Mouse (Mus musculus) cerebellum, postnatal 25 days (tissue): ENCODE results near the gene Appbp2.

ENCODE experiments used
- DNase-seq, 2 experiments: peaks; one replicate each; pipeline ENCODE4 v3.0.0; 2021; ENCODE audit warnings: mixed read lengths in 2 of 2

Appbp2 gene

DNA sequence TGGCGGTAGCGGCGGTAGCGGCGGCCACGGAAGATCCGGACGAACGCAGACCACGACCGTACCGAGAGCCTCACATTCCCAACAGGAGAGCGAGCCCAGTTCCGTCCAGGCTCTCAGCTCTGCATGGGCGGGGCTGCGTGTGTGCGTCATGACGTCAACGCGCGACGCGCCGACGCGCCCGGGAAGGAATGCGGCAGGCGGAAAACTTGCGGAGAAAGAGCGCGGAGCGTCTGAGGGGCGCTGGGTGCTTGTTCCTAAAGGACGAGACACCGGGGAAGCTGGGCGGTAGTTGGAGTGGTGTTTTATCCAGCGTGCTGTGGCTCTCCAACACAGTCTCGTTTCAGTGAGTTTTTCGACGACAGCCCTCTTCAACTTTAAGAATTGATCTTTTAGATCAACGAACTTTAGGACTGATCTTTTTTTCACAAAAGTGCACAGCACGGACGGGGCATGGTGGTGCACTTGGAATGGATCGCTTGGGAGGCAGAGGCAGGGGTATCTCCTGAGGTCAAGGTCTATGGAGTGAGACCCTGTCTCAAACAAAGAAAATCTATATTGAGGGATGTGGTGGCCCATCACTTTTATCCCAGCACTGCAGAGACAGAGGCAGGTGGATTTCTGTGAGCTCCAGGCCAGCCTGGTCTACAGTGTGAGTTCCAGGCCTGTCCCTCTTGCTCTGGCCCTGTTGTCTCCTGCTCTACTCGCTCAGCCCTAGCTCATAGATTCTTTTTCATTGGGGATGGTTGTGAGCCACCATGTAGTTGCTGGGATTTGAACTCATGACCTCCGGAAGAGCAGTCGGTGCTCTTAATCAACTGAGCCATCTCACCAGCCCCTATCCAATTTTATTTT is at the start of gene Appbp2:
TSS of gene Appbp2 (minus strand) at position 141 of the 852 bp plus-strand sequence.
- DNase-seq, result peak; percentile 95

DNA sequence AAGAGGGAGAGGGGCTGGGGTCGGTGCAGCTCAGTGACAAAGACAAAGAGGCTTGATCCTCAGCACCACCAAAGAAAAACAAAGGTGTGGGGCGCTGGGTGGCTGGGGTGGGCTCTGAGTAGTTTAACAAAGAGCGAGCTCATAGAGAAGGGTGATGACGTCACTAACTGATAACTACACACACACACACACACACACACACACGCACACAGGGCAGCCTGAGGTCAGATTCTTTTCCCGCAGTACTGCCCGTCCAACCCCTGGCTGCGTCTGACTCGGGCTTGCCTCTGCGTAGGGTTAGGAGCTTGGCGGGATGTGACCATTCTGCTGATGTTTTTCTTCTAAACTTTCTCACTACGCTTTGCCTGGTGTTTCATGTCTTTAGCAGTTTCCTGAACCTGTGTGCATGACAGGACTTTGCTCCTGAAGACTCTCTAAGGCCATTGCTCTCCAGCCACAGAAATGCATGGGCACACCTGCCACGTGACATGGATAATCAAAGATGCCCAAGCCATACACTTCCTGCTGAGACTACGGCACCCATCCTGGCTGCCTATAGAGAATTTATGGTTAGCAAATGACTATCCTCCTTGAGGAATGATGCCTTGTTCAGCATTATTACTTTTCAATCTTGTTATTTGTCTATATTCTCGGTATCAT is 46.4 kb upstream of the Appbp2 start:
- no peak for DNase-seq

DNA sequence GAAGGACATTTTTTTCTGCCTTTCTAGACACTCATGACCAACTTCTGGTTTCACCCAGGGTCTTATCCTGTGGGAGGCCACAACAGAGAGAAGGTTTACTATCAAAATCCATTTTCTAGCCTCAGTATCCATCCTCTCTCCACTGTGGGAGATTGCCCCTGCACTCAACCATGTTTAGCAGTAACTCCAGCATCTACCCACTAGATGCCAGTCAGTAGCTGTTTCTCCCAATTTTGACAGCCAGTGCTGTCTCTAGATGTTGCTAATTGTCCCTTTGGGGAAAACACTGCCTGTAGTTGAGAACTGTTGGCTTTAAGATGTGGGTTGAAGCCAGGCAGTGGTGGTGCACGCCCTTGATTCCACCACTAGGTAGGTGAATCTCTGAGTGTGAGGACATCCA is 43.2 kb upstream of the Appbp2 start:
- no peak for DNase-seq

DNA sequence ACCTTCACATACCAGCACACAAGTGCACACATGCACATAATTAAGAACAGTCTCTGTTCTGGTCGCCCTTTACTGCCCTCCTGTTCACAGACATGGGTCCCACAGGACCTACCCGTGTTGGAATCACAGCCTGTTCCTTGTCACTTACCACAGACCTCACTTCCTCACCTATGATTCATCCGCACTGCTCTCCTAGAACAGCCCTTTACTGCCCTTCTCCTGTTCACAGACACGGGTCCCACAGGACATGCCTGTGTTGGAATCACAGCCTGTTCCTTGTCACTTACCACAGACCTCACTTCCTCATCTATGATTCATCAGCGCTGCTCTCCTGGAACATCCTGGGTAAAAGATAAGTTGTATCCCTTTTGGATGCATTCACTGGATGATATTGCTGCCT is 42.7 kb upstream of the Appbp2 start:
- DNase-seq, result no peak

DNA sequence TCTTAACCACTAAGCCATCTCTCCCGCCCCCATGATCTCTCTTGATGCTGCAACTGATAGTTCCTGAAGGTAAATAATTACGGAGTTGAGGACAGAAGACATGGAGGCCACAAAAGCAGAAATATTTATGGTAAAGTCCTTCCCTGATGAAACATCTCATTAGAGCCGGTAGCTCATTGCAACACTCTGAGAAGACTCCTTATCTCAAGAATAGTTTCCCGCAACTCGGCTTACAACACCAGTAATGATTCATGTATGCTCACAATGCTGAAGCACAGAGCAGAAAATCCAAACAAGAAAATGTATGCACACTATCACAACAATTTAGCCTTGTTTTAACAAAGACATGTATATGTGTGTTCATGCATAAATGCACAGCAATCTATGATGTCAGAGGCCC is 40.2 kb upstream of the Appbp2 start:
- DNase-seq, result no peak

DNA sequence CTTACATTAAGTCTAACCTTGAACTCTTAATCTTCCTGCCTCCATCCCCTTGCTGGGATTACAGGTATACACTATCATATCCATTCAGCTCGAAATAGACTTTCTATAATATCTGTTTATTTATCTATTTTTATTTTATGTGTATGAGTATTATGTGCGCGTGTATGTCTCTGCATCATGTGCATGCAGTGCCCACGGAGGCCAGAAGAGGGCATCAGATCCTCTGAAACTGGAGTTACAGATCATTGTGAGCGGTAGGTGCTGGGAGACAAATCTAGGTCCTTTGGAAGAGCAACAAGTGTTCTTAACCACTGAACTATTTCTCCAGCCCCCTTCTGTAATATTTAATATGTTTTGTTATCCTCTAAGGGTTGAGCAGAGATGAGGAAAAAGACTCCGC is 38.4 kb upstream of the Appbp2 start:
- peak in 1 of 2 experiments; percentile 22 for DNase-seq

DNA sequence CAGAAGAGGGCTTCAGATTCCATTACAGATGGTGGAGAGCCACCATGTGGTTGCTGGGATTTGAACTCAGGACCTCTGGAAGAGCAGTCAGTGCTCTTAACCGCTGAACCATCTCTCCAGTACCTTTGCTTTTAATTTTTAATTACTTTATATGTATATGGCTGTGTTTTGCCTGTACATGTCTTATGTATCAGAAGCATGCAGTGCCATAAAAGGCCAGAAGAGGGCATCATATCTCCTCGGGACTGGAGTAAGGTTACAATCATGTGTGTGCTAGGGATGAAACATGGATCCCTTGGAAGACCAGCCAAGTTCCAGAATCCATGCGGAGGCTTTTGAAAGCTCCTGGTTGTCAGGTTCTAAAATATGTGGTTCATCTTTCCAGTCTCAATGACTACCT is 35.7 kb upstream of the Appbp2 start:
- peak; percentile 16 to 64 for DNase-seq

DNA sequence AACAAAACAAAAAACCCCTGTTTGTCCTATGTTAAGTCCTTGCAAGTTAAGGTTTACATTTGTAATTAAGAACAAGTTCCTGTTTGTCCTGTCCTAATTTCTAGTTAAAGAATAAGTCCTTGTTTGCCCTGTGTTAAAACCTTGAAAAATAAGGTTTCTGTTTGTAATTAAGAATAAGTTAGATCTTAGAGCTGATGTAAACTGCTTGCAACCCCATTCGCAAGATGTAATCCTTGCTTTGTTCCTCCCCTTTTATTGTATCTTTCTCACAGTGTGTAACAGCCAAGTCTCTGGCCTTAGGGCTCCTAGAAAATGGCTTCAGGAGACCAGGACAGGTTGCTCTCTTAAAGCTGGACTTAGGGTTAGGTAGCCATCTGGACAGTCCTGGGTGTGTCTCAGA is 32.5 kb upstream of the Appbp2 start:
- DNase-seq, result no peak

DNA sequence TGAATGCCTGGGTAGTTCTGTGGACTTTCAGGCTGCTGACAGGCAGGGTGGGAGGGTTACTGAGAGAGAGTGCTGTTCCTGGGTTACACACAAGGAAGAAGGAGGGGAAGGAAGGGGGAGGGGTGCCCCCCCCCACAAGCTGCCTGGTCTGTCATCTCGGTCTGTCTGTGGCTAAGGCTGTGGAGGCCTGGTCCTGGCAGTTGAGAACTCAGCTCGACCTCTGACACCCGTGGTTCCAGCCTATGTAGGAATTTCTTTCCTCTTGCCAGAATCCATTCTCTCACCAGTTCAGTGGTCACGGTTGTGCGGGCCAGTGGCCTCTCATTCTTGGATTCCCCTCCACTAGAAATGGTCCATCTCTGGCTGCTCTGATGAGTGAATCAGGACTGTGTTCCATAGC is 29.7 kb upstream of the Appbp2 start:
- DNase-seq, result no peak

DNA sequence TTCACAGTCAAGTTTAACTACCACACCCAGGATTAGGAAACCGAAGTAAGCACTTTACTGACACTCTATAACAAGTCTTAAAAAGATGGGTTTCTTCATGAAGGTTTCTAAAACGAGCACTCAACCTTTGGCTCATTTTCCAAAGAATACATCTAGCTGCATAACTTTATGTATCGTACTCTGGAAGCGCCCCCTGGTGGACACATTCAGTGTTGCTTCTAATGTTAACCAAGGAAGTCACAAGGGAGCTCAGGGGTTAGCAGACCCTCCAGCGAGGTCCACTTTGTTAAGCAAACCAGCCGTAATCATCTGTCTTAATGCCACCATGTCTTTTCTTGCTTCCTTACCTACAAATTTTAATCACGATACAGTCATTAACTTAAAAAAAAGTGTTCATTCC is 26.3 kb upstream of the Appbp2 start:
- DNase-seq, result peak; percentile 66 to 85

DNA sequence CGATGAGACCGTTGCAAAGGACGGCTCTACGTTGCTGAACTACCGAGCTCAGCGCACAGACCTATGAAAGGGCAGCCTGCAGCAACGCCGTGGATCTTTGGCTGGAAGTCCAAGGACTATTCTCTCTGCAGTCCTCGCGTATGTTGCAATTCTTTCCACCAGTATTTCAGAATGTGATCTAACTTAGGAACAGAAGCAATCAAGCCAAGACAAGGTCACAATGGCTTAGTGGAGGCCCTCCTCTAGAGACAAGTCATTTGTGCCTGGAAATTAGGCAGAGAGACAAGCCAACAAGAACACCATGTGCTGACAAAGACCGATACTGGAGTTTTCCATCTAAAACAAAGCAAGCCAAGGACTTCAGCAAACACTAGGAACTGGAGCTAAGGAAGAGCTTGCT is 24.0 kb upstream of the Appbp2 start:
- no peak for DNase-seq

DNA sequence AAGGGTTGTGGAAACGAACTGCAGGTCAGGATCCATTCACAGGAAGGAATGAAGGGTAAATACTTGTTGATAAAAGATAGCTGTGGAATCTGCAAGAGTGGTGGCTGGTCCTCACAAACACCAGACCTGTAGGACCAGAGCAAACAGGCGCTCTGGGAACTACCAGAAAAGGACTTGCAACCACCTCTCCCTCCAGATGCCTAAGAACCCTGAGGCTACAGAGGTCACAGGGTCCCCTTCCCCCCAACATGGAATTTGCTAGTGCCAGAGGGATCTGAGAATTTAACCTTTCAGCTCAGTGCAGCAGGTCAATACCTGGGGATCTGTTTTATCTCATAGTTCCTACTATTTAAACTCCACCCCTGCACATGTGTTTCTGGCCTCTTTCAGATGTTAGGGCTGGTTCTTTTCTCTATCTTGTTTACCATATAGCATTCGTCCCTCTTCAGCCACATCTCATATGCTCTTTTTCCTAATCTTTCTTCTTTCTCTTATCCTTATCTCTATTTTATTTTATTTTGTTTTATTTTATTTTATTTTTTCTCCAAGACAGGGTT is 20.6 kb upstream of the Appbp2 start:
- DNase-seq, result no peak

DNA sequence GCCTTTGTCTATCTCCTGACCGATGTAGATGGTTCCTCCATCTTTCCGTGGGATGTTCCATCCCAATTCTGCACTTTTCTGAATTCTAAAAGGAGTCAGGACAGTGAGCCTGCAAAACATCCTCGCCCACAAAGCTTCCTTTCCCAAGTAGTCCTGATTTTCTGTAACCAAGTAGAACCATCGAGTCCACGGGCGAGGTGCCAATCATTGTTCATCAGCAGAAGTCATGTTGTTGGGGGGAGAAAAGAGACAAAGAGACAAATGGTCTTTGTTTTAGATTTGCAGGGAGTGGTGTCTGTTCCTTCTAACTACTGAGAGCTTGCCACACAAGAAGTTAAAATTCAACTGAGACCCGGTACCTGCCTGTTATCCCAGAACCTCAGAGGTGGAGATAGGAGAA is 18.7 kb upstream of the Appbp2 start:
- peak in 1 of 2 experiments; percentile 20 for DNase-seq

DNA sequence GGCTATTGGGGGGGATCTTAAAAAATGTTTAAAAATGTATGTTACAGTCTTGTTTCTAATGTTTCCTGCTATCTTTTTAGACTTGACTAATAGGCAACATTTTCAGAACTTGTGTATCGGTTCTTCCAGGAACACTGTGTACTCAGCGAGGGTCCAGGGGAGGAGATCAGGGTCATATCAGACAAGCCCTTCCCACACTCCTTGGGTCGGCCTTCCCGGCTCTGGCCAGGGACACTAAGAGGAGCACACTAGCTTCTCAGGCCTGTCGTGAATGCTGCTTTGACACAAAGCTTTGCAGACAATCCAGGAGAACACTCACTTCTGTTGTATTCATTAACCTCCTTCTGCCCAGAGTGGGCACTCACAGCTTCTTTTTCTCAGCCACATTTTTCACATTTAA is 18.1 kb upstream of the Appbp2 start:
- DNase-seq, result no peak

DNA sequence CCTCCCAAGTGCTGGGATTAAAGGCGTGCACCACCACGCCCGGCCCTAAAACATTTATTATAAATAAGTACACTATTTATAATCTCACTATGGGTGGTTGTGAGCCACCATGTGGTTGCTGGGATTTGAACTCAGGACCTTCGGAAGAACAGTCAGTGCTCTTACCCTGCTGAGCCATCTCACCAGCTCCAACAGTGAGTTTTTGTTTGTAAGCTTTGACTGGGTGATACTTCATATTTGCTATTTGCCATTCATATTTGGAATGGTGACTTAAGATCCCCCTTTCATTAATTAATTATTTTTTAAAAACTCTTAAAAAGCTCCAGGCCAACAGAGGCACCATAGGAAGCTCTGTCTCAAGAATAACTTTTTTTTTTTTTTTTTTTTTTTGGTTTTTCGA is 17.0 kb upstream of the Appbp2 start:
- no peak for DNase-seq

DNA sequence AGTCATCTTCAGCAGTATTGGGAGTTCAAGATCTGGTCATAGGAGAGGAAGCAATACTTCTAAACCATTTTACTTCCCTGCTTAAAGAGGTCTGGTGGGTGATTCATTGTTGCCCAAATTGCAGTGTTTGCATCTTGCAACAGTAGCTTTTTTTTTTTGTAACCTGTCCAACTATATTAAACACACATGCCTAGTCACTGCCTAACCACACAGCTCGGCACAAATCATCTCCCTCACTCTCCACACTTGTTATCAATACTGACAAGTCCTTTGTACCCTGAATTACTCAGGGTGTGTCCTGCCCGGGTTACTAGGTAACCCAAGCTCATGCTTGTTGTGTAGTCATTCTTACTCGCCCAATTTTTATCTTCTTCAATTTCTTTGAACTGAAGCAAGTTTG is 15.5 kb upstream of the Appbp2 start:
- no peak for DNase-seq

DNA sequence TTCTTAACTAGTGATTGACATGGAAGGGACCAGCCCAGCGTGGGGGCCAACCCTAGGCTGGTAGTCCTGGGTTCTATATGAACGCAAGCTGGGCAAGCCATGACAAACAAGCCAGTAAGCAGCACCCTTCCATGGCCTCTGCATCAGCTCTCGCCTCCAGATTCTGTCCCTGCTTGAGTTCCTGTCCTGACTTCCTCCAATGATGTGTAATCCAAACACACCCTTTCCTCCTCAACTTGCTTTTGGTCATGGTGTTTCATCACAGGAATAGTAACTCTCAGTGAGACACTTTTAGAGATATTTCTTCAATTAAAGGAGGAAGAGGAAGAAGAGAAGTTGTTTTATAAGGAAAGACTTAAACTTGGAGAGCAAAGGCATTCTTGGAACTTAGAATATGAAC is 14.4 kb upstream of the Appbp2 start:
- DNase-seq, result no peak

DNA sequence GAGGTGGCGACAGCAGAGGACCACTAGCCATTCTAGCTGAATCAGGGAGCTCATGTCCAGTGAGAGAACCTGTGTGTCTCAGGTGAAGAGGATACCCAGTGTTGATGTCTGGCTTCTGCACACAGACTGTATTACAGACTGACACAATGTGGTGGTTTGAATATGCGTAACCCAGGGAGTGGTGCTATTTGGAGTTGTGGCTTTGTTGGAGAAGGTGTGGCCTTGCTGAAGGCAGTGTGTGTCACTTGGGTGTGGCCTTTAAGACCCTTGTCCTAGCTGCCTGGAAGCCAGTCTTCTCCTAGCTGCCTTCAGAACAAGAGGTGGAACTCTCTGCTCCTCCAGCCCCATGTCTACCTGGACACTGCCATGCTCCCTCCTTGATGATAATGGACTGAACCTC is 13.2 kb upstream of the Appbp2 start:
- no peak for DNase-seq

DNA sequence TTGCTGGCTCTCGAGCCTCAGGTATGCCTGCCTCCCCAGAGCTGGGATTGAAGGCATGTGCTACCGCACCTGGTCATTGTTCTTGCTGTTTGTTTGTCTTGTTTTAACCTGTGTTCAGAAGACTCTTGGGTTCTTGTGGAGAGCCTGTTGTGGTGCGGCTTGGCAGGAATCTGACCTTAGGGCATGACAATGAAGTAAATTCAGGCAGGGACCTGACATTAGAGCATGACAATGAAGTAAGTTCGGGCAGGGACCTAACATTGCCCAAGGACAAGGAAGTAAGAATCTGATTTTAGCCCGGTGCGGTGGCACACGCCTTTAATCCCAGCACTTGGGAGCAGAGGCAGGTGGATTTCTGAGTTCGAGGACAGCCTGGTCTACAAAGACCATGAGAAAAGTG is 6.3 kb upstream of the Appbp2 start:
- DNase-seq, result no peak

DNA sequence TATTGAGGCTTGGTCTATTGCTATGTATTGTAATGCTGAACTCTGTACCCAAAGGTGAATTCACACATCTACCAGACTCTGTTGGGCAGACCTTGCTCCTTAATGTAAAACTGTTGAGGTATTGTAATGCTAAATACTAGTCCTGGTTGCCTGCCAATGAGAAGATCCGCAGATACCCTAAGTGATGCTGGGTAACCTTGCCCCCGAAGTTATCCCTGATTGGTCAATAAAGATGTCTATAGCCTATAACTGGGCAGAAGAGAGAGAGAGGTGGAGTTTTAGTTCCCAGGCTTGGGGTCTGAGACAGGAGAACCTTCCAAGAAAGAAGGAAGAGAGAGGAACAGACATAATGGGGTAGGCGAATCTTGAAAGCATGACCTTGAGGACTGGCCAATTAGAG is 5.3 kb upstream of the Appbp2 start:
- DNase-seq, result no peak

DNA sequence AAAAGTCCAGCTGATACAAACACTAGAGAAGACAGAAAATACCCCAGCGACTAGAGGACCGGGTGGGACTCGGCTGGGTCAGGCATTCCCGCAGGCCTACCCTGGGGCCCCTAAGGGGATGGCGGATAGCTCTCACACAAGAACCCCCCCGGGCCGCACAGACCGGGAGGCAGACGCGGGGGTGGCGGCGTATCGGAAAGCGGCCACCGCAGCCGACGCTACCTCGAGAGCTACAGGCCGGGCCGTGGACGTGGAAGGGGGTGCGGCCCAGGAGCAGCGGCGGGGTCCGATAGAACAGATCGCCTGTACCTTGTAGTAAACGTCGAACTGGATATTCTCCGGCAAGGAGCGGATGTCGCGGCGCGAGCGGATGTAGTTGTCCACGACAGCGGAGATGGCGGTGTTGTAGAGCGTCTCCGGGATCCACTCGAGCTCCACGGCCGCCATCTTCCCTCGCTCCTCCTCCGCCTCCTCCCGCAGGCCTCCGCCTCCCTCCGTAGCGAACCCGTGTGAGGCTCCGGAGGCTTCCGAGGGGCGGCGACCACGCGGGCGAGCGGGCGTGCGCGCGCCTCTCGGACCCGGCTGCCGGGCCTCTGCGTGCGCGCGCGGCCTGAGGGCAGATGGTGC is 454 bp downstream of the Appbp2 start:
- DNase-seq, result peak; percentile 89 to 90

DNA sequence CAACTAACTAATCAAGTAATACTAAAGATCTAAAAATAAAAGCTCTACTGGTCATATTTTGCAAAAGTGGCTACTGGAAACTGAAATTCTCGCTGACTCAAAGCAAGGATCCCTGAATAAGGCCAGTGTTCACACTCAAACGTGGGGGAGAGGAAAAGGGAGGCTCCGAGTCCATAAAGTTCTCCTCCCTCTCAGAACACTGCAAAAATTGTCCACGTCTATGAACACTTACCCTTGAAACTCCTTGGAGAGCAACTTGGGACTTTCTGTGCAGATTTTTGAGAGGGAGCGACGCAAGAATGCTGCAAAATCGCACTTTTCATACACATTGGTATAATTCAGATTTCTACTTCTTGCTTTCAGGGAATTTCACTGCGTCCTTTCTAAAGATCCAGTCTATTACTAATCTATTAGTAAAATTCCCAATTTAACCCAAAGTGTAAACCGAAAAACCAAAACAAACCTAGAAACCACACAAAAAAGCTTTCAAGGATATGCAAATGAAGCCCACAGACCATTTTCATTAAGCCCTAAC is 1.2 kb downstream of the Appbp2 start:
- DNase-seq, result no peak

DNA sequence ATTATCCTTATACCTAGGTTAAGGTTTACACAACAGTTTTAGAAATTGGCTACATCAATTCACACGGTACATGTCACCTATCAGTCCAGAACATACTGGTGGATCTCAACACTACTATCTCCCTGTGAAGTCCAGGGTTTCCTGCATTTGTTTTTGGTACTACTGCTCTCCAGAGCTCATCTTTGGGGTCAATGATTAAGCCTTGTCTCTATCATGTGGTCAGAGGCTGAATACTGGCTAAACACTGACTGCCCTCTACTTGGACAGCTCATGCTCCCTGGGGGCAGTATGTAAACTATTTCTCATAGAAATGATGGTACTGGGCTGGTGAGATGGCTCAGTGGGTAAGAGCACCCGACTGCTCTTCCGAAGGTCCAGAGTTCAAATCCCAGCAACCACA is 11.7 kb downstream of the Appbp2 start:
- no peak for DNase-seq

DNA sequence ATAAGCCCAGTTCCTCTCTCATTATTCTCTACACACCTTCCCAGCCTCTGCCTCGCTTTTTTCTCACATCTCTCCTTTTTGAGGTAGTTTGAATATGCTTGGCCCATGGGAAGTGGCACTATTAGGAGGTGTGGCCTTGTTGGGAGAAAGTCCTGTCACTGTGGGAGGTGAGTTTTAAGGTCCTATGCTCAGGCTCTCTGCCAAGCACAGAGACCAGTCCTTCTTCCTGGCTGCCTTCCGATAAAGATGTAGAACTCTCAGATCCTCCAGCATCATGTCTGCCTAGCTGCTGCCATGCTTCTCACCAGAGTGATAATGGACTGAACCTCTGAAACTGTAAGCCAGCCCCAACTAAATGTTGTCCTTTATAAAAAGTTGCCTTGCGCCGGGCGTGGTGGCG is 12.4 kb downstream of the Appbp2 start:
- DNase-seq, result no peak
